Mouse (Mus musculus) limb, embryonic 15.5 days (tissue): ENCODE results near the gene Hmgn1. TPM values are rescaled to one million over a fixed set of nuclear protein-coding genes. Genes with fewer than 3 reads are reported as not detected.

Source experiments
- ATAC-seq: fragments of 200-750 bp; cut with Nextera tagmentation; 2 replicates; pipeline ENCODE4 v1.8.0; 2017; ENCODE audit warnings: low read depth, moderate TSS enrichment; ENCODE audit not compliant: insufficient number of reproducible peaks, low FRiP score, low TSS enrichment
- H3K27ac ChIP-seq: fragments of 300-500 bp; sonication (generic); 2 replicates; pipeline ENCODE4 v1.5.1; 2015; ENCODE audit warnings: moderate library complexity, mild to moderate bottlenecking, inconsistent platforms
- H3K27me3 ChIP-seq: fragments of 300-500 bp; sonication (generic); 2 replicates; pipeline ENCODE4 v1.6.1; 2015; ENCODE audit warnings: inconsistent platforms
- H3K36me3 ChIP-seq: fragments of 300-500 bp; sonication (generic); 2 replicates; pipeline ENCODE4 v1.6.1; 2015; ENCODE audit warnings: inconsistent platforms
- H3K4me1 ChIP-seq: fragments of 300-500 bp; sonication (generic); 2 replicates; pipeline ENCODE4 v1.6.1; 2015; ENCODE audit warnings: inconsistent platforms
- H3K4me2 ChIP-seq: fragments of 300-500 bp; sonication (generic); 2 replicates; pipeline ENCODE4 v1.6.1; 2015; ENCODE audit warnings: mild to moderate bottlenecking, inconsistent platforms
- H3K4me3 ChIP-seq: fragments of 300-500 bp; sonication (generic); 2 replicates; pipeline ENCODE4 v1.5.1; 2015; ENCODE audit warnings: mild to moderate bottlenecking, inconsistent platforms
- H3K9ac ChIP-seq: fragments of 300-500 bp; sonication (generic); 2 replicates; pipeline ENCODE4 v1.6.1; 2015; ENCODE audit warnings: inconsistent platforms
- H3K9me3 ChIP-seq: fragments of 300-500 bp; sonication (generic); 2 replicates; pipeline ENCODE4 v1.6.1; 2016; ENCODE audit warnings: inconsistent platforms
- WGBS: fragments of 180-500 bp; shearing (Covaris S2); methylation state at CpG from one replicate; pipeline ENCODE4 v1.1.7; 2015; 5-methylcytosine and 5-hydroxymethylcytosine counted together
- polyA plus RNA-seq: library from polyadenylated mRNA; unstranded; fragments of >200 nt; fragmentation: Nextera tagmentation; extraction: Ambion mirVana; gene quantifications from 2 replicates; pipeline ENCODE4 v1.2.1, GENCODE M21; 2015

The Hmgn1 gene
- polyA plus RNA-seq: 553 and 582 TPM in 2 replicates

- peak within 1 kb of the TSS; percentile 67 for H3K4me2 ChIP-seq
- H3K27me3 ChIP-seq: no peaks in the 10 kb centered on the region
- peaks cover 30% of the 10 kb centered on the region for H3K36me3 ChIP-seq
- under 1% methylated on average over 55 of the region's 72 CpGs for WGBS
- no peaks in the 10 kb centered on the region for H3K9me3 ChIP-seq
- ATAC-seq: peak; percentile 98
- peak within 1 kb of the TSS; percentile 97 for H3K27ac ChIP-seq
- peak within 1 kb of the TSS; percentile 90 for H3K9ac ChIP-seq
- H3K4me3 ChIP-seq: peak within 1 kb of the TSS; percentile 95
- H3K4me1 ChIP-seq: peaks cover 20% of the 10 kb centered on the region
Observed at GRCm38 (mm10) chr16:96127657-96128344, at the start of gene Hmgn1. TSS of gene Hmgn1 (minus strand) at chr16:96127729.

- Histone ChIP-seq H3K9me3 (no peaks in the 10 kb centered on the region), H3K27ac (no peak overlapping the region), H3K4me3 (no peak overlapping the region), H3K36me3 (no peaks in the 10 kb centered on the region), H3K9ac (no peak overlapping the region), H3K4me1 (no peaks in the 10 kb centered on the region), H3K27me3 (no peaks in the 10 kb centered on the region), H3K4me2 (no peak overlapping the region)
- 37% methylated on average over 2 of the region's 2 CpGs for WGBS
- no peak for ATAC-seq
Observed at GRCm38 (mm10) chr16:96175399-96175798, 47.9 kb upstream of the Hmgn1 start.

- 71% methylated on average over 8 of the region's 8 CpGs for WGBS
- no peaks in the 10 kb centered on the region for H3K4me1 ChIP-seq
- H3K36me3 ChIP-seq: no peaks in the 10 kb centered on the region
Observed at GRCm38 (mm10) chr16:96173648-96174047, 46.1 kb upstream of the Hmgn1 start.

GRCm38 (mm10) chr16:96168837-96169236, 41.3 kb upstream of the Hmgn1 start:
- Histone ChIP-seq H3K9ac (no peak overlapping the region), H3K27ac (no peak overlapping the region), H3K4me2 (no peak overlapping the region), H3K36me3 (no peaks in the 10 kb centered on the region), H3K4me3 (no peak overlapping the region), H3K4me1 (no peaks in the 10 kb centered on the region), H3K9me3 (no peaks in the 10 kb centered on the region), H3K27me3 (no peaks in the 10 kb centered on the region)
- ATAC-seq: no peak
- WGBS: 86% methylated on average over 4 of the region's 4 CpGs

More at GRCm38 (mm10) chr16:96173648-96174047, 46.1 kb upstream of the Hmgn1 start:
- no peak overlapping the region for H3K9ac ChIP-seq
- no peaks in the 10 kb centered on the region for H3K9me3 ChIP-seq
- no peak overlapping the region for H3K27ac ChIP-seq
- ATAC-seq: no peak
- no peak overlapping the region for H3K4me3 ChIP-seq
- no peak overlapping the region for H3K4me2 ChIP-seq
- H3K27me3 ChIP-seq: no peaks in the 10 kb centered on the region

GRCm38 (mm10) chr16:96165723-96166264, 38.3 kb upstream of the Hmgn1 start:
- Histone ChIP-seq H3K27me3 (no peaks in the 10 kb centered on the region), H3K9ac (no peak overlapping the region), H3K9me3 (no peaks in the 10 kb centered on the region), H3K4me1 (no peaks in the 10 kb centered on the region), H3K36me3 (no peaks in the 10 kb centered on the region), H3K4me2 (no peak overlapping the region), H3K27ac (no peak overlapping the region), H3K4me3 (no peak overlapping the region)
- ATAC-seq: no peak
- 73% methylated on average over 4 of the region's 4 CpGs for WGBS

GRCm38 (mm10) chr16:96161336-96161735, 33.8 kb upstream of the Hmgn1 start:
- H3K4me2 ChIP-seq: no peak overlapping the region
- H3K4me1 ChIP-seq: peaks cover 11% of the 10 kb centered on the region
- ATAC-seq: no peak
- 0 out of 2 replicates have a peak, but pooled peaks cover 3% of the 10 kb centered on the region for H3K36me3 ChIP-seq
- H3K27ac ChIP-seq: no peak overlapping the region
- H3K27me3 ChIP-seq: no peaks in the 10 kb centered on the region
- H3K9ac ChIP-seq: no peak overlapping the region
- 79% methylated on average over 4 of the region's 4 CpGs for WGBS
- no peaks in the 10 kb centered on the region for H3K9me3 ChIP-seq
- H3K4me3 ChIP-seq: no peak overlapping the region

GRCm38 (mm10) chr16:96160927-96161326, 33.4 kb upstream of the Hmgn1 start:
- H3K4me1 ChIP-seq: peaks cover 11% of the 10 kb centered on the region
- ATAC-seq: no peak
- H3K27me3 ChIP-seq: no peaks in the 10 kb centered on the region
- no peak overlapping the region for H3K4me2 ChIP-seq
- 74% methylated on average over 1 of the region's 1 CpGs for WGBS
- H3K27ac ChIP-seq: no peak overlapping the region
- 0 out of 2 replicates have a peak, but pooled peaks cover 3% of the 10 kb centered on the region for H3K36me3 ChIP-seq
- no peak overlapping the region for H3K4me3 ChIP-seq
- H3K9me3 ChIP-seq: no peaks in the 10 kb centered on the region
- H3K9ac ChIP-seq: no peak overlapping the region

GRCm38 (mm10) chr16:96159794-96160346, 32.3 kb upstream of the Hmgn1 start:
- H3K27me3 ChIP-seq: no peaks in the 10 kb centered on the region
- 72% methylated on average over 20 of the region's 20 CpGs for WGBS
- H3K4me3 ChIP-seq: peak overlapping the region; percentile 57
- no peak for ATAC-seq
- H3K4me1 ChIP-seq: peaks cover 11% of the 10 kb centered on the region
- peaks cover 6% of the 10 kb centered on the region; the same call in 1 of the 2 replicates for H3K36me3 ChIP-seq
- H3K9ac ChIP-seq: peak overlapping the region; percentile 85; the same call in 1 of the 2 replicates
- H3K4me2 ChIP-seq: peak overlapping the region; percentile 96
- no peaks in the 10 kb centered on the region for H3K9me3 ChIP-seq
- peak overlapping the region; percentile 91 for H3K27ac ChIP-seq

- under 1% methylated on average over 54 of the region's 67 CpGs for WGBS
- Histone ChIP-seq H3K27ac (peak overlapping the region; percentile 91), H3K4me3 (peak overlapping the region; percentile 57), H3K36me3 (peaks cover 6% of the 10 kb centered on the region; the same call in 1 of the 2 replicates), H3K9me3 (no peaks in the 10 kb centered on the region), H3K27me3 (no peaks in the 10 kb centered on the region), H3K4me1 (peaks cover 11% of the 10 kb centered on the region), H3K4me2 (peak overlapping the region; percentile 96), H3K9ac (peak overlapping the region; percentile 85)
- peak; percentile 73 for ATAC-seq
Observed at GRCm38 (mm10) chr16:96159091-96159731, 31.7 kb upstream of the Hmgn1 start.

- Histone ChIP-seq H3K9me3 (no peaks in the 10 kb centered on the region), H3K36me3 (peaks cover 8% of the 10 kb centered on the region; the same call in 1 of the 2 replicates), H3K4me1 (peaks cover 11% of the 10 kb centered on the region), H3K27ac (peak overlapping the region; percentile 91), H3K9ac (peak overlapping the region; percentile 85), H3K27me3 (no peaks in the 10 kb centered on the region), H3K4me3 (peak overlapping the region; percentile 57), H3K4me2 (peak overlapping the region; percentile 96)
- WGBS: 42% methylated on average over 12 of the region's 12 CpGs
- ATAC-seq: no peak
Observed at GRCm38 (mm10) chr16:96158511-96159080, 31.1 kb upstream of the Hmgn1 start.

- Histone ChIP-seq H3K4me3 (no peak overlapping the region), H3K27me3 (no peaks in the 10 kb centered on the region), H3K9me3 (no peaks in the 10 kb centered on the region), H3K4me1 (peaks cover 11% of the 10 kb centered on the region), H3K36me3 (peaks cover 13% of the 10 kb centered on the region; the same call in 1 of the 2 replicates), H3K4me2 (no peak overlapping the region), H3K27ac (no peak overlapping the region), H3K9ac (no peak overlapping the region)
- 88% methylated on average over 11 of the region's 11 CpGs for WGBS
- no peak for ATAC-seq
Observed at GRCm38 (mm10) chr16:96157171-96157570, 29.6 kb upstream of the Hmgn1 start.
